Mouse (Mus musculus): Measurements from ENCODE around the gene Rnft1.
"Not testable (repeated sequence)": the region's sequence is repeated elsewhere in the genome, so short reads cannot be mapped to it uniquely, and the experiment has no call there.

GRCm38 (mm10) chr11:86464275-86464674 lies 20.2 kb upstream of the Rnft1 start:
- TF ChIP-seq CTCF (IDR thresholded peaks at IDR 0.05; ENCODE audit: control insufficient read depth, insufficient read depth, insufficient read length); MYOD1 (IDR thresholded peaks at IDR 0.05; ENCODE audit: control insufficient read depth, insufficient read length, low read depth); USF1 (IDR thresholded peaks at IDR 0.05; ENCODE audit: low read depth); CEBPB (IDR thresholded peaks at IDR 0.05; ENCODE audit: low read depth); MAX (IDR thresholded peaks at IDR 0.05); MYOG (IDR thresholded peaks at IDR 0.05; ENCODE audit: control insufficient read depth, extremely low read depth, insufficient read length); FOSL1 (IDR thresholded peaks at IDR 0.05; ENCODE audit: insufficient read depth, low read length, poor library complexity, severe bottlenecking): not testable (repeated sequence)

Data from C2C12 (cell line).